Mouse (Mus musculus) 3134 (cell line): ENCODE results near the gene Map3k5.
A peak's percentile ranks its signal among the peaks of the same experiment; 100 is the strongest.

Source experiments
- DNase-seq: peaks from one replicate; pipeline ENCODE4 v3.0.0-alpha.2; 2011; ENCODE audit warnings: low spot score; ENCODE audit not compliant: insufficient read length; ENCODE audit errors: extremely low read depth

Map3k5 gene

DNA sequence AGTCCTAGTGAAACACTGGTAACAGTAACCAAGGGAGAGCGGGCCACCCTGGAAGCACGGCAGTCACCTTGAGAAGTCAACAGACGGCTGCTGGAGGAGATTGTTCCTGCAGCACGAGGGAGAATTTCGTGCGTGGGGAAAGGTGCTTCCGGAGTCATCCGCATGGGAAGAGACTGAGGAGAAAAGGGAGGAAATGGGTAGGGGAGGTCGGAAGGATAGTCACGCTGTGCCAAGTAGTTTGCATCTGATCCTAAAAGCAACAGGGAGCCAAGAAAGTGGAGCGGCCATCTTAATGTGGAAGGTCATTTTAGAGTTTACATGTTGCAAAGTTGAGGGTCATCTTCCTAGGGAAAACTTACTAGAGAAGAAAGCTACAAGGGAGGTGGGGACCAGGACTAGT lies 155.9 kb downstream of the Map3k5 start:
- DNase-seq = no peak

DNA sequence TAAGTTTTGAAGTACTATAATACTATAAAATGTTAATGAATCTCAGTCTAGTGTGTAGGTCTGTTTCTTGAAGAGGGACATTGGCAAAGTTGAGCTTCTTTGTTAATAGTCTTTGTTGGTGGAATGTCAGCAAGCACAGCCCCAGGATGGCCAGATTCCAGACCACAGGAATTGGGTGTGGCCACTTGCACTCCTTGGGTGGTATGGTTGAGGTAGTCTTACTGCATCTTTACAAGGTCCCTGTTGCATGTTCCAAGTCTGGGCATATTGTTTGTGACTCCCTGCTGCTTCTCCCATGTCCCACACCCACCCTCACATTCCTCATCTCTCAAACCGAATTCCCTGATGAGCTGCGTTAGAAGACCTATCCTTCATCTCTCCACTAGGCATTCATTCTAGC lies 157.1 kb downstream of the Map3k5 start:
- peak; percentile 64 for DNase-seq

GRCm38 (mm10) chr10:20092371-20092770 lies 158.1 kb downstream of the Map3k5 start:
- DNase-seq = no peak

DNA sequence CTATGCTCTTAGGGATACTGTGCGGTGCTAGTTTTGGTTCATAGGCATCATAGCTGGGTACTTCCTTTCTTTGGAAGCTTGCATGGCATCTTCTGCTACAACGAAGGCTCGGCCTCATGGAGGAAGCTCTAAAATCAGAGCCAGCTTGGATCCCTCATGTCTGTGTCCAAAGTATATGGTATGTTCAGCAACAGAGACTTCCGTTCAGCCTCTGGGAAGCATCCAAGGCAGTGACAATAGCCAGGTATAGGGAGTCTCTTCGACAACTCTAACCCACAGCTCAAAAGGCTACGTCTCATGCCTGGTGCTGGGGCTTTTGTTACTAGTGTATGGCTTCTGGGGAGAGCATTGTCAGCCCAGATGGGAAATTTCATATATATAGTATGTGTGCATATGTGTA lies 167.2 kb downstream of the Map3k5 start:
- DNase-seq = no peak

- DNase-seq = peak; percentile 73
These were observed 170.1 kb downstream of the Map3k5 start for GRCm38 (mm10) chr10:20104271-20104931.

- DNase-seq = peak; percentile 26
These were observed 171.3 kb downstream of the Map3k5 start for GRCm38 (mm10) chr10:20105575-20105974.

GRCm38 (mm10) chr10:20107031-20107430 lies 172.8 kb downstream of the Map3k5 start:
- no peak for DNase-seq

DNA sequence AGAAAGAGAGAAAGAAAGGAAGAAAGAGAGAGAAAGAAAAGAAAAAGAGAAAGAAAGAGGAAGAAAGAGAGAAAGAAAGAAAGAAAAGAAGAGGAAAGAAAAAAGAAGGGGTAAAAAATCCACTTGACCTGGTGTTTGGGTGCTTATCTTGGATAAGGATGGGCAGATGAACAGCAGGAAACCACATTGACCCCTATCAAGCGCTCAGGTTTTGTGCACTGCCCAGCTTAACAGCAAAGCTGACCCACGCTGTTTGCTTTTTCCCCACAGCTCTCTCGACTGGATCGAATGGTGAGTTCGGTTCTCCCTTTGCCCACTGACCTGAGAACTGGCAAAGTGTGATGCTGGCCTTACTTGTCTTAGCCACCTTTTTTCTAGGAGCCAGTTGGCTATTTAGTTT lies 177.2 kb downstream of the Map3k5 start:
- DNase-seq = no peak

DNA sequence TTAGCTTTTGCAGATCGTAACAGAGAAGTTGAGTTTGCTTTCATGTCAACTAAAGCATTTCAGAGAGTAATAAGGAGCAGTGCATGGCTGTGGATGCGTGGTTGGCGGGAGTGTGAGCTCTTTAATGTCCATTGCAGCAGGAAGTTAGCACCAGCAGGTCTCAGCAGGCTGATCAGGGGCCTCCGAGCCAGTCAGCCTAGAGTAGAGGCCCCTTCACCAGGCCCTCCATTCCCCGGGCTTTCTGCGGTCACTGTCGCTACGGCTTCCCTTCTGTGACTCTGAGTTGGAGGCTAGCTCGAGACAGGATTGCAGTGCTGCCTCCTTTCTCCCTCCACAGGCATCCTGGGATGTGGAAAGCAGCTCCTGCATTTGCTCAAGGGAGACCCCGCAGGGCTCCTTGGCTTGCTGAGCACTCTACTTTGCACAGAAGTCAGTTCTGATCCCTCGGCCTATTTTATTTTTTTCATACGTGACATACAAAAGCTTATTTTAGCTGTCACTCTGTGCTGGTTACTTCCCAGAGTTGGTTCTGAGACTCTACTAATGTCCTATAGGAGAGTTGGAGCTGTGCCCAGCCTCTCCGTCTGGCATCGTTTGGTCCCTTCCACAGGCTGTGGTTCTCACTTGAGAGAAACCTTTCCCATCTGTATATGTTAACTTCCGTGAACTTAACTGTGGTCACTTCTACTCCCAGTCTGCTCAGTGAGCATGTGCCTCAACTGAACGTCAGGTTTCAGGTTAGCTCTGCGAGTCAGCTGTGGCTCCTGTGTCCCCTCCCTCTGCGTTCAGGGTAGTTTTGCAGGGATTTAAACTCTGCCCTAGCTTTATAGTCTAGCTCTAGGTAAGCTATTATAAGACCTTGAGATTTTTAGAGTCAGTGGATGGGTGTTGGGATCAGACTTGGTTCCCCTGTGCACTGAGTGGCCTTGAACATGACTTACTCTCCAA lies 178.0 kb downstream of the Map3k5 start:
- no peak for DNase-seq

GRCm38 (mm10) chr10:20119504-20120425 lies 185.5 kb downstream of the Map3k5 start:
- peak; percentile 34 for DNase-seq

DNA sequence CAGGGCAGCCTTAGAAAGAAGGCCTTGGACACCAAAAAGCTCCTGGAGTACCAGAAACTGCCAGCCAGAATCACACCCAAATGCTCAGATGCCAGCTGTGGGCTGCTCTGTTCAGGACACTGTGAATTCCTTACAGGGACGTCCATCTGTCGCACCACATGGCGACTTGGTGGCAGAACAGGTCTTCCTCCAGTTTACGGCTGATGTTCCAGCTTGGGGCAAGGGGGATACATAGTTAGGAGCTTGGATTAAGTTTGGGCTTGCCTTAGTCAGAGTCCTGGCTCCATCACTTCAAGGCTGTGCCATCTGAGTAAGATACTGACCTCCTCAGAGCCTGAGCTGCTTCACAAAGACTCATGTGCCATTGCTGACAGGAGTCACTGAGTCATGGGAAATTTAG lies 187.7 kb downstream of the Map3k5 start:
- DNase-seq = no peak

DNA sequence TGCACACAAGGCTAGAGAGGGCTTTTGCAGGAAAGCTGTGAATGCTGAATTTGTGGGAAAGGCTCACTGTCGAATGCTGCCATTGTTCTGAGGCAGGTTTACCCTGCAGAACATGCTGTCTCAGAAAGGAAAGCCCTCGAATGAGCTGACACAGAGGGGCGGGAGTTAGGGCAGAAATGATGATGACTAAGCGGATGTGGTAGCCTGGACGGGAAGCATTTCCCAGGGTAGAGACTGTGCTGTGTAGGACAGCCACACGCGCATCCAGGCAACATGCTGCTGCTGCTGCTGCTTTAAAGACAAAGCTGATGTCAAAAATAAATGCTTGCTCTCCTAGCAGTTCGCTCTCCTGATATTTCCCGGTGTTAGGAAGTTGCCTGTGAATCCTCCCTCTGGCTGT lies 189.1 kb downstream of the Map3k5 start:
- DNase-seq = peak; percentile 61

DNA sequence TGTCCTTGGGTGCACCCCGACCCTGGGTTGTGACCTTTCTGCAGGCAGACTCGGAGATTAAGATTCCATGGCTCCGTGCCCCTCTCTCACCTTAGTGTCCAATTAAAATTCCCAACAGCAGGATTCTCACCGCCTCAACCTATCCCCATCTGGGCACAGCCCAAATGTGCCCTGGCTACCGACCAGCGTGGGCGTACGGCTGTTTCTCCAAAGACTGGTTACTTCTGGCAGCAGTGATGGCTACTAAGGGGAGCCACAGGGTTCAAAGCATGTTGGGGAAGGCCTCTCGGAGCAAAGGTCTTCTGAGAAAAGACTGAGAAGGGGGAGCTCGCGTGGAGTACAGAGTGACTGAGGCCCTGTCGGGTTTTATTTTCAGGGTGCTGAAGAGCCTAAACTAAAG lies 190.3 kb downstream of the Map3k5 start:
- DNase-seq = no peak

DNA sequence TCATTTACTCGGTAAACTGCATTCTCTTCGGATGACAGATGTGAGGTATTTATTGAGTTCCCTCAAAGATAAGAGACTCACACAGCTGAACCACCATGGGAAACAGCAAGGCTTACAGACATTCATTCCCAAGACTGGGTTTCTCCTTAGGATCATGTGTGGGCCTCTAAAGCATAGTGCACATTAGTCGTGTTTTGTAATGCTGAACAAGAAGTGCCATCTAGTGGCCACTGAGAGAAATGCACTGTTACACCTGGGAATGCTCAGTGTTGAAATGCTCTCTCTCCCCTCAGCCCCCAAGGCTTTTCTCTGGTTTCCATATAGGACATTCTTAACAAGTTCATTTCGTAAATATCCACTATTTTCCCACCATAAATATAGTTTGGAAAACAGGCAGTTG lies 191.0 kb downstream of the Map3k5 start:
- DNase-seq = no peak

DNA sequence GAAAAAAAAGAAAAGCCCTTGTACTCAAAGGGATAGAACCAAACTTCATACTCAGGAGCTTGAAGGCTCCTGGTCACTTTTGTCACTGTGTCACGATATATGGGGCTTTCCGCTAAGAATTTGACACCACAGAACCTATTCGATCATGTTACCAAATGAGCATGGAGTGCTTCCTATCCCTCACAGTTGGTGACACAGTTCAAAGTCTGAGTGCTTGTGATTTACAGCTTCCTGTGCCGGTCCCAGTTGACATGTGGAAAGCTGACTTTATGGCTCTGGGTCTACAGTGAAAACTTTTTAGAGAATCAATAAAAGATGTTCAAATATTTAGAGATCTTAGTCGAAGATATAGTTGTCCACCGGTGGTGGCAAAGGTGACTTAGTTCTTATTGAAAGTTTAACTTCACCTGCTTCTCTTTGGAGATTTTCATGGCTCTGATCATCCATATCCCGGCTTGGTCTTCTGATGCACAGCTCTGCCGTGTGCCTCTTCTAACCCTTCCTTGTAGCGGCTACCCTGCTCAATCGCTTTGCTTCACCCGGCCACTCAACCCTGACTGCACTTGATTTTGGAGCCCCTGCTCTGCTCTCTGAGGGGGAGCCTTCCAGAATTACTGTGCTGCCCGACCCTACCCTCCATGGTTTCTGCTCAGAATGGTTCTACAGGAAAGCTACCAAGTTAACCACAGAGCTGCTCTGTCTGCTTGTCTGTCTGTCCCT lies 198.8 kb downstream of the Map3k5 start:
- DNase-seq = no peak

- no peak for DNase-seq
These were observed 201.2 kb downstream of the Map3k5 start for GRCm38 (mm10) chr10:20135350-20136058.

- DNase-seq = no peak
These were observed 202.2 kb downstream of the Map3k5 start for GRCm38 (mm10) chr10:20136505-20136904.

DNA sequence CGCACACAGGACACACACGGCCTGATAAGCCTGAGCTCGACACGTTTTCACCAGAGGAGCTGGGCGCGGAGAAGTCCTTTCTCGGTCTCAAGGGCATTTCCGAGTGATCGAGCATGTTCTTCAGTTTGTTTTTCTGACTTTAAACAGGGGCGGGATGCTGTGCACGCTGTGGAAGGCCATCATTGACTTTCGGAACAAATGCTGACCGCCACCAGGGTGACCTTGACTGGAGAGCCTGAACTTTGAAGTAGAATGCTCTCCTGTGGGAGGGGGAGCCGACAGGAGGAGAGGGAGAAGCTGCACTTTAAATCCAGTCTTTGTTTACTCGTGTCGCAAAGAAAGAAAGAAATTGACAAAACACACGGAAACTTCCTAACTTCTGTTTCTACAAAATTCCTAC lies 207.1 kb downstream of the Map3k5 start:
- no peak for DNase-seq

DNA sequence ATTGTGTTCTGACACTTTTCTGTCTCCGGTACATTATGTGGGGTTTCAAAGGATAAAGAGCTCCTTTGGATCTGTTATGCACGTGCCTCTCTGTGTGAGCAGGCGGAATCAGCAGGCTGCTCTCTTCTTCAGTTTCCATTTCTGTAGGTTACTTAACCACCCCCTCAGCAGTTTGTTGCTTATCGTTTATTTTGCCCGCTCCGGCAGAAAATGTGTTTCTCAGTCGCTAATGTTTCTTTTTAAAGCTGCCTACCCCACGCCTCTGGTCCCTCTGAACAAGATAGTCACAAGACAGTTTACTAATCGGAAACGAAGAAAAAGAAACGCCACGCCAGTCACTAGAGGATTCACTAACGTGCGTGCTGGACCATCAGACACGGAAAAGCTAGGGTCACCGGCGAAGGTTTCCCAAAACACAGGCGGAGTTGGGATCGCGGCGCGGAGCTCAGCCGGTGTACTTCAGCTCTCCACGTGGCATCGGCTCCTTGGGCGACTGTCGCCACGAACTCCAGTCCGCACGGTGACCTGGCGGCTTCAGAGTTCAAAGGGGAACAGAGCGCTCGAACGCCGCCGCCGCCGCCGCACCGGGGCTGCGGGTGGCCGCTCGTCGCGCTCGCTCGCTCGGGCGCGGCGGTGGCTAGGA lies 214.0 kb downstream of the Map3k5 start, which contains the start of gene Map7:
Map7 (plus strand) TSS at position 342 of the 643 bp plus-strand sequence.
- DNase-seq = no peak
